In genomic region chr2:150132773-150133172, GRCm38 (mm10) we compare ENCODE assay signal across 28 mouse cellular contexts. TPM values are rescaled to one million over a fixed set of nuclear protein-coding genes. Genes with fewer than 3 reads are reported as not detected.
DNase-seq lines count a peak whose midpoint lies in the region; ATAC-seq lines count a peak whose summit lies in the region.
"Had no signal": no experiment of that assay in that cellular context is flagged by ENCODE, and none has a peak within 500 bp of the region (broad histone marks: within the 10 kb centered on the region; RNA-seq: fewer than 3 reads in every experiment).

No protein-coding gene starts in this region.

- no peaks in the 10 kb centered on the region for H3K27me3 ChIP-seq in embryonic facial prominence, embryonic 14.5 days (replicated peaks; ENCODE audit: control insufficient read depth, insufficient read depth, low read length)
- no peaks in the 10 kb centered on the region for H3K27me3 ChIP-seq in embryonic facial prominence, embryonic 10.5 days (replicated peaks; ENCODE audit: low read depth, poor library complexity, severe bottlenecking)
- H3K27me3 ChIP-seq in midbrain, embryonic 11.5 days (ENCODE audit: control insufficient read depth, insufficient read depth, low read length), result no peaks in the 10 kb centered on the region
- H3K27me3 ChIP-seq: CH12.LX; embryonic facial prominence, embryonic 12.5 days; embryonic facial prominence, embryonic 15.5 days; forebrain, embryonic 13.5 days; forebrain, embryonic 15.5 days had no signal

- H3K4me2 ChIP-seq in embryonic facial prominence, embryonic 14.5 days (ENCODE audit: low read depth, low read length), result no peak overlapping the region
- no peak overlapping the region for H3K4me2 ChIP-seq in midbrain, embryonic 11.5 days
- H3K4me2 ChIP-seq: embryonic facial prominence, embryonic 12.5 days; embryonic facial prominence, embryonic 15.5 days; forebrain, embryonic 13.5 days; forebrain, embryonic 15.5 days had no signal

- WGBS in embryonic facial prominence, embryonic 14.5 days, result 81% methylated on average over 2 of the region's 2 CpGs
- WGBS in embryonic facial prominence, embryonic 10.5 days, result 81% methylated on average over 2 of the region's 2 CpGs
- 93% methylated on average over 2 of the region's 2 CpGs for WGBS in midbrain, embryonic 11.5 days

- H3K9ac ChIP-seq in embryonic facial prominence, embryonic 14.5 days (ENCODE audit: low read depth, low read length), result no peak overlapping the region
- no peak overlapping the region for H3K9ac ChIP-seq in midbrain, embryonic 11.5 days (ENCODE audit: low read length)
- H3K9ac ChIP-seq: embryonic facial prominence, embryonic 12.5 days; embryonic facial prominence, embryonic 15.5 days; forebrain, embryonic 13.5 days; forebrain, embryonic 15.5 days; forebrain, postnatal 0 days had no signal

- ATAC-seq in embryonic facial prominence, embryonic 14.5 days (ENCODE audit: low read depth), result no peak
- no peak for ATAC-seq in midbrain, embryonic 11.5 days (ENCODE audit: low FRiP score)
- ATAC-seq: CD4-positive, CD25-positive, alpha-beta regulatory T cell, adult 4 months; forebrain, embryonic 13.5 days; forebrain, embryonic 15.5 days; forebrain, postnatal 0 days had no signal

- H3K4me3 ChIP-seq in embryonic facial prominence, embryonic 14.5 days (ENCODE audit: low read depth, low read length), result no peak overlapping the region
- H3K4me3 ChIP-seq in embryonic facial prominence, embryonic 10.5 days, result no peak overlapping the region
- no peak overlapping the region for H3K4me3 ChIP-seq in midbrain, embryonic 11.5 days (ENCODE audit: low read depth, low read length)
- H3K4me3 ChIP-seq: embryonic facial prominence, embryonic 12.5 days; embryonic facial prominence, embryonic 15.5 days; erythroblast, embryonic 14.5 days; forebrain, embryonic 13.5 days; forebrain, embryonic 15.5 days had no signal

- peaks cover 26% of the 10 kb centered on the region; the same call in 1 of the 2 replicates for H3K36me3 ChIP-seq in embryonic facial prominence, embryonic 14.5 days (ENCODE audit: control insufficient read depth, insufficient read depth, low read length)
- peaks cover 49% of the 10 kb centered on the region for H3K36me3 ChIP-seq in embryonic facial prominence, embryonic 10.5 days (replicated peaks)
- no peaks in the 10 kb centered on the region for H3K36me3 ChIP-seq in midbrain, embryonic 11.5 days (ENCODE audit: control insufficient read depth, insufficient read depth, low read length)

- peaks cover 19% of the 10 kb centered on the region; the same call in 1 of the 2 replicates for H3K9me3 ChIP-seq in embryonic facial prominence, embryonic 14.5 days (ENCODE audit: control insufficient read depth, low read length)
- H3K9me3 ChIP-seq in embryonic facial prominence, embryonic 10.5 days, result peaks cover 28% of the 10 kb centered on the region
- peaks cover 3% of the 10 kb centered on the region; the same call in 1 of the 2 replicates for H3K9me3 ChIP-seq in midbrain, embryonic 11.5 days (ENCODE audit: control insufficient read depth, low read length)

- DNase-seq in embryonic facial prominence, embryonic 14.5 days (ENCODE audit: low spot score), result peak; percentile 1
- DNase-seq in embryonic facial prominence, embryonic 10.5 days (ENCODE audit: low spot score), result no peak
- peak; percentile 3 for DNase-seq in urinary bladder, postnatal 14 days (ENCODE audit: low spot score)
- DNase-seq in urinary bladder, adult 2 months (ENCODE audit: low spot score), result no peak
- DNase-seq in gonadal fat pad, adult 2 months (ENCODE audit: low read depth), result peak; percentile 88
- no peak for DNase-seq in spleen, adult 18-20 months
- no peak for DNase-seq in midbrain, embryonic 11.5 days (ENCODE audit: low spot score, missing footprints)
- DNase-seq: adrenal gland, adult 2 months; adrenal gland, postnatal 10 days; adrenal gland, postnatal 25 days; B cell, adult 2 months; cerebellum, adult 11 months; cerebellum, adult 18-20 months; cerebellum, adult 8-10 months; cerebellum, adult 9-11 months; cerebellum, postnatal 14 days; cerebellum, postnatal 36 days; embryo, embryonic 11 days; forebrain, postnatal 0 days had no signal

- H3K4me1 ChIP-seq in embryonic facial prominence, embryonic 14.5 days (ENCODE audit: control insufficient read depth, insufficient read depth, low read length), result peaks cover 5% of the 10 kb centered on the region; the same call in 1 of the 2 replicates
- peaks cover 6% of the 10 kb centered on the region for H3K4me1 ChIP-seq in embryonic facial prominence, embryonic 10.5 days
- H3K4me1 ChIP-seq in midbrain, embryonic 11.5 days (ENCODE audit: control insufficient read depth, insufficient read depth, low read length), result peaks cover 4% of the 10 kb centered on the region

- H3K27ac ChIP-seq in embryonic facial prominence, embryonic 14.5 days (replicated peaks; ENCODE audit: low read depth, low read length), result no peak overlapping the region
- H3K27ac ChIP-seq in embryonic facial prominence, embryonic 10.5 days (replicated peaks), result no peak overlapping the region
- H3K27ac ChIP-seq in midbrain, embryonic 11.5 days (ENCODE audit: low read depth, low read length), result no peak overlapping the region
- H3K27ac ChIP-seq: embryonic facial prominence, embryonic 12.5 days; embryonic facial prominence, embryonic 15.5 days; forebrain, embryonic 13.5 days; forebrain, embryonic 15.5 days had no signal

RNA-seq across cellular contexts. Expression of gene Zfp120, which starts 3.7 kb away (rescaled TPM):
- 8.2 and 9.6 TPM in 2 replicates for polyA plus RNA-seq in embryonic facial prominence, embryonic 14.5 days (2014; fragmentation: Nextera tagmentation; extraction: Ambion mirVana)
- 5.3 and 5.5 TPM in 2 replicates for polyA plus RNA-seq in embryonic facial prominence, embryonic 10.5 days (2016; fragmentation: Nextera tagmentation; extraction: Ambion mirVana)
- polyA plus RNA-seq in urinary bladder, adult 2 months (2012; rRNA removed), result 3.6 and 5.2 TPM in 2 replicates
- polyA plus RNA-seq in gonadal fat pad, adult 2 months (2012; rRNA removed), result 2.2 and 2.5 TPM in 2 replicates
- 9.7 and 10.0 TPM in 2 replicates for polyA plus RNA-seq in midbrain, embryonic 11.5 days (2014; fragmentation: Nextera tagmentation; extraction: Ambion mirVana)
- polyA plus RNA-seq: erythroblast, embryonic 14.5 days had no signal

RNA-seq across cellular contexts. Expression of gene Gm10770, which starts 46.7 kb away (rescaled TPM):
- polyA plus RNA-seq in embryonic facial prominence, embryonic 14.5 days (2014; fragmentation: Nextera tagmentation; extraction: Ambion mirVana), result not detected in 2 replicates
- not detected in 2 replicates for polyA plus RNA-seq in embryonic facial prominence, embryonic 10.5 days (2016; fragmentation: Nextera tagmentation; extraction: Ambion mirVana)
- polyA plus RNA-seq in urinary bladder, adult 2 months (2012; rRNA removed), result not detected in 2 replicates
- not detected in 2 replicates for polyA plus RNA-seq in gonadal fat pad, adult 2 months (2012; rRNA removed)
- polyA plus RNA-seq in midbrain, embryonic 11.5 days (2014; fragmentation: Nextera tagmentation; extraction: Ambion mirVana), result not detected in 2 replicates
- polyA plus RNA-seq: adrenal gland, adult 2 months; brain, embryonic 14.5 days; CD4-positive, CD25-positive, alpha-beta regulatory T cell, adult 4 months; embryonic facial prominence, embryonic 12.5 days; embryonic facial prominence, embryonic 15.5 days; erythroblast, embryonic 14.5 days; forebrain, embryonic 11.5 days; forebrain, embryonic 13.5 days; forebrain, embryonic 15.5 days; forebrain, postnatal 0 days had no signal

RNA-seq across cellular contexts. Expression of gene Gm14139, which starts 48.8 kb away (rescaled TPM):
- polyA plus RNA-seq in embryonic facial prominence, embryonic 14.5 days (2014; fragmentation: Nextera tagmentation; extraction: Ambion mirVana), result not detected in 2 replicates
- polyA plus RNA-seq in embryonic facial prominence, embryonic 10.5 days (2016; fragmentation: Nextera tagmentation; extraction: Ambion mirVana), result not detected in 2 replicates
- not detected in 2 replicates for polyA plus RNA-seq in urinary bladder, adult 2 months (2012; rRNA removed)
- not detected in 2 replicates for polyA plus RNA-seq in gonadal fat pad, adult 2 months (2012; rRNA removed)
- polyA plus RNA-seq in midbrain, embryonic 11.5 days (2014; fragmentation: Nextera tagmentation; extraction: Ambion mirVana), result not detected in 2 replicates
- polyA plus RNA-seq: adrenal gland, adult 2 months; brain, embryonic 14.5 days; embryonic facial prominence, embryonic 12.5 days; embryonic facial prominence, embryonic 15.5 days; erythroblast, embryonic 14.5 days; forebrain, embryonic 11.5 days; forebrain, embryonic 13.5 days; forebrain, embryonic 15.5 days had no signal

Comparison
In these comparisons a context has a peak if more than half of its experiments do, and no peak if none do; other contexts are left out.
1. DNase-seq: peak in embryonic facial prominence, embryonic 14.5 days (single experiment), urinary bladder, postnatal 14 days (single experiment) and gonadal fat pad, adult 2 months (single experiment); none in embryonic facial prominence, embryonic 10.5 days (single experiment), urinary bladder, adult 2 months (single experiment), spleen, adult 18-20 months (0 of 2) and midbrain, embryonic 11.5 days (single experiment).